8 mouse cellular contexts compared by ENCODE assay signal in genomic region chr8:20557184-20557583, GRCm38 (mm10). TPM values are rescaled to one million over a fixed set of nuclear protein-coding genes. Genes with fewer than 3 reads are reported as not detected.
DNase-seq lines count a peak whose midpoint lies in the region; ATAC-seq and TF ChIP-seq lines count a peak whose summit lies in the region.
"Not testable (repeated sequence)": the region's sequence is repeated elsewhere in the genome, so short reads cannot be mapped to it uniquely, and the experiment has no call there.

No protein-coding gene starts in this region.

- H3K4me2 ChIP-seq in forebrain, postnatal 0 days (ENCODE audit: low read depth), result peak overlapping the region; percentile 19; the same call in 1 of the 2 replicates
- H3K4me2 ChIP-seq in kidney, embryonic 14.5 days (replicated peaks; ENCODE audit: low read depth, low read length), result not testable (repeated sequence)
- H3K4me2 ChIP-seq in liver, embryonic 12.5 days, result peak overlapping the region; percentile 52
- 0 out of 2 replicates have a peak overlapping the region, but pooled peaks have one; percentile 23 for H3K4me2 ChIP-seq in neural tube, embryonic 14.5 days (ENCODE audit: low read depth, low read length)

- H3K9ac ChIP-seq in forebrain, postnatal 0 days; kidney, embryonic 14.5 days (ENCODE audit: low read depth, low read length); liver, embryonic 12.5 days; neural tube, embryonic 14.5 days (replicated peaks; ENCODE audit: low read depth, low read length): not testable (repeated sequence)

- peak; percentile 53 for ATAC-seq in forebrain, postnatal 0 days
- peak; percentile 29 to 47; a peak in 3 of 4 replicates for ATAC-seq in hematopoietic stem cell, adult 5-6 weeks (replicated peaks in 1 of 2; ENCODE audit: insufficient read depth in 1 of 2, low FRiP score in 2 of 2, low TSS enrichment in 1 of 2, low read depth in 1 of 2, poor library complexity in 2 of 2, severe bottlenecking in 2 of 2)
- ATAC-seq in kidney, embryonic 14.5 days (ENCODE audit: low FRiP score, low TSS enrichment), result peak; percentile 89
- ATAC-seq in liver, embryonic 12.5 days, result peak; percentile 66
- peak; percentile 89 for ATAC-seq in neural tube, embryonic 14.5 days (ENCODE audit: low read depth)

- WGBS in embryonic facial prominence, embryonic 10.5 days, result 80% methylated on average over 7 of the region's 8 CpGs
- 84% methylated on average over 7 of the region's 8 CpGs for WGBS in forebrain, postnatal 0 days
- 78% methylated on average over 7 of the region's 8 CpGs for WGBS in kidney, embryonic 14.5 days
- 68% methylated on average over 7 of the region's 8 CpGs for WGBS in liver, embryonic 12.5 days (ENCODE audit: insufficient replicate concordance)
- 85% methylated on average over 7 of the region's 8 CpGs for WGBS in midbrain, embryonic 10.5 days
- WGBS in neural tube, embryonic 14.5 days, result 91% methylated on average over 7 of the region's 8 CpGs

- 0 out of 2 replicates have a peak overlapping the region, but pooled peaks have one; percentile 43 for H3K4me3 ChIP-seq in embryonic facial prominence, embryonic 10.5 days
- not testable (repeated sequence) for H3K4me3 ChIP-seq in forebrain, postnatal 0 days (ENCODE audit: low read depth, low read length); kidney, embryonic 14.5 days (ENCODE audit: low read length); neural tube, embryonic 14.5 days (ENCODE audit: low read depth, low read length)
- H3K4me3 ChIP-seq in liver, embryonic 12.5 days, result peak overlapping the region; percentile 28
- H3K4me3 ChIP-seq in midbrain, embryonic 10.5 days, result peak overlapping the region; percentile 41; the same call in 1 of the 2 replicates

- not testable (repeated sequence) for H3K9me3 ChIP-seq in embryonic facial prominence, embryonic 10.5 days; forebrain, postnatal 0 days (ENCODE audit: low read length); kidney, embryonic 14.5 days (ENCODE audit: control insufficient read depth, low read length); liver, embryonic 12.5 days (replicated peaks); midbrain, embryonic 10.5 days (replicated peaks); neural tube, embryonic 14.5 days (ENCODE audit: control insufficient read depth, low read length)

- not testable (repeated sequence) for H3K4me1 ChIP-seq in embryonic facial prominence, embryonic 10.5 days; forebrain, postnatal 0 days (ENCODE audit: insufficient read depth); kidney, embryonic 14.5 days (ENCODE audit: control insufficient read depth, insufficient read depth, low read length); liver, embryonic 12.5 days; midbrain, embryonic 10.5 days; neural tube, embryonic 14.5 days (ENCODE audit: control insufficient read depth, insufficient read depth, low read length)

- not testable (repeated sequence) for TF ChIP-seq CTCF in forebrain, postnatal 0 days (IDR thresholded peaks at IDR 0.05; ENCODE audit: low read depth)

- H3K27ac ChIP-seq in embryonic facial prominence, embryonic 10.5 days (replicated peaks); forebrain, postnatal 0 days (ENCODE audit: low read depth, low read length); kidney, embryonic 14.5 days (ENCODE audit: low read depth, low read length); liver, embryonic 12.5 days; midbrain, embryonic 10.5 days (replicated peaks); neural tube, embryonic 14.5 days (ENCODE audit: low read depth, low read length): not testable (repeated sequence)

- peak; percentile 0 for DNase-seq in CD4-positive, CD25-positive, alpha-beta regulatory T cell, adult 2 months (ENCODE audit: low read depth, low spot score)
- DNase-seq in embryonic facial prominence, embryonic 10.5 days (ENCODE audit: low spot score), result peak; percentile 3
- not testable (repeated sequence) for DNase-seq in forebrain, postnatal 0 days; midbrain, embryonic 10.5 days (ENCODE audit: low spot score)

- not testable (repeated sequence) for H3K36me3 ChIP-seq in embryonic facial prominence, embryonic 10.5 days (replicated peaks); forebrain, postnatal 0 days (ENCODE audit: insufficient read depth); kidney, embryonic 14.5 days (ENCODE audit: control insufficient read depth, insufficient read depth, low read length); liver, embryonic 12.5 days; midbrain, embryonic 10.5 days; neural tube, embryonic 14.5 days (ENCODE audit: control insufficient read depth, insufficient read depth, low read length)

- H3K27me3 ChIP-seq in embryonic facial prominence, embryonic 10.5 days (replicated peaks; ENCODE audit: low read depth, poor library complexity, severe bottlenecking); forebrain, postnatal 0 days (ENCODE audit: insufficient read depth, low read length); kidney, embryonic 14.5 days (ENCODE audit: control insufficient read depth, insufficient read depth, low read length); liver, embryonic 12.5 days (replicated peaks); midbrain, embryonic 10.5 days (ENCODE audit: low read depth, poor library complexity, severe bottlenecking); neural tube, embryonic 14.5 days (ENCODE audit: control insufficient read depth, insufficient read depth, low read length): not testable (repeated sequence)

RNA-seq across cellular contexts. Expression of gene Gm21119, which starts 57.5 kb away (rescaled TPM):
- polyA plus RNA-seq in embryonic facial prominence, embryonic 10.5 days (2016; fragmentation: Nextera tagmentation; extraction: Ambion mirVana), result 0.12 TPM in 1 of 2 replicates, not detected in the other
- 0.23 and 0.67 TPM in 2 replicates for total RNA-seq in forebrain, postnatal 0 days (2014; rRNA removed)
- 0.06 TPM in 1 of 2 replicates, not detected in the other for polyA plus RNA-seq in forebrain, postnatal 0 days (2015; fragmentation: Nextera tagmentation; extraction: Ambion mirVana)
- not detected in 2 replicates for total RNA-seq in hematopoietic stem cell, adult 5-6 weeks (2017)
- 0.10 TPM in 1 of 2 replicates, not detected in the other for polyA plus RNA-seq in kidney, embryonic 14.5 days (2014; fragmentation: Nextera tagmentation; extraction: Ambion mirVana)
- not detected in 2 replicates for polyA plus RNA-seq in liver, embryonic 12.5 days (2016; fragmentation: Nextera tagmentation; extraction: Ambion mirVana)
- not detected in 2 replicates for polyA plus RNA-seq in midbrain, embryonic 10.5 days (2016; fragmentation: Nextera tagmentation; extraction: Ambion mirVana)
- polyA plus RNA-seq in neural tube, embryonic 14.5 days (2014; fragmentation: Nextera tagmentation; extraction: Ambion mirVana), result 0.33 TPM in 1 of 2 replicates, not detected in the other

Comparison
In these comparisons a context has a peak if more than half of its experiments do, and no peak if none do; other contexts are left out.
1. ATAC-seq: peak in every context shown above with its lines; median percentile 89 in kidney, embryonic 14.5 days; 89 in neural tube, embryonic 14.5 days; 66 in liver, embryonic 12.5 days; 53 in forebrain, postnatal 0 days; 38 in hematopoietic stem cell, adult 5-6 weeks.